Mouse (Mus musculus): ENCODE results near the gene Amn1.
"Not testable (repeated sequence)": the region's sequence is repeated elsewhere in the genome, so short reads cannot be mapped to it uniquely, and the experiment has no call there.

The Amn1 gene

GRCm38 (mm10) chr6:149188041-149188924 is at the start of gene Amn1:
Gene Amn1, minus strand, starts transcription at chr6:149188712.
- peak; percentile 95 for DNase-seq (ENCODE audit: low spot score)

GRCm38 (mm10) chr6:149236807-149237206 is 48.3 kb upstream of the Amn1 start:
- DNase-seq (ENCODE audit: low spot score) = no peak

GRCm38 (mm10) chr6:149233918-149234317 is 45.4 kb upstream of the Amn1 start:
- no peak for DNase-seq (ENCODE audit: low spot score)

- no peak for DNase-seq (ENCODE audit: low spot score)
Observed at GRCm38 (mm10) chr6:149224751-149225150, 36.2 kb upstream of the Amn1 start.

- no peak for DNase-seq (ENCODE audit: low spot score)
Observed at GRCm38 (mm10) chr6:149221296-149221695, 32.8 kb upstream of the Amn1 start.

GRCm38 (mm10) chr6:149198572-149198971 is 10.1 kb upstream of the Amn1 start:
- no peak for DNase-seq (ENCODE audit: low spot score)

GRCm38 (mm10) chr6:149197116-149197515 is 8.6 kb upstream of the Amn1 start:
- DNase-seq (ENCODE audit: low spot score) = no peak

GRCm38 (mm10) chr6:149193276-149193905 is 4.9 kb upstream of the Amn1 start:
- DNase-seq (ENCODE audit: low spot score) = peak; percentile 41

GRCm38 (mm10) chr6:149191951-149192350 is 3.4 kb upstream of the Amn1 start:
- DNase-seq (ENCODE audit: low spot score) = not testable (repeated sequence)

GRCm38 (mm10) chr6:149189340-149189922 is 919 bp upstream of the Amn1 start:
- DNase-seq (ENCODE audit: low spot score) = no peak

GRCm38 (mm10) chr6:149188925-149189257 is 379 bp upstream of the Amn1 start:
- no peak for DNase-seq (ENCODE audit: low spot score)

GRCm38 (mm10) chr6:149187371-149187770 is 1.1 kb downstream of the Amn1 start:
- no peak for DNase-seq (ENCODE audit: low spot score)

GRCm38 (mm10) chr6:149184007-149184406 is 4.5 kb downstream of the Amn1 start:
- no peak for DNase-seq (ENCODE audit: low spot score)

GRCm38 (mm10) chr6:149179064-149179463 is 9.4 kb downstream of the Amn1 start:
- no peak for DNase-seq (ENCODE audit: low spot score)

- no peak for DNase-seq (ENCODE audit: low spot score)
Observed at GRCm38 (mm10) chr6:149174932-149175570, 13.5 kb downstream of the Amn1 start.

- no peak for DNase-seq (ENCODE audit: low spot score)
Observed at GRCm38 (mm10) chr6:149173831-149174625, 14.5 kb downstream of the Amn1 start.

GRCm38 (mm10) chr6:149169965-149170364 is 18.5 kb downstream of the Amn1 start:
- not testable (repeated sequence) for DNase-seq (ENCODE audit: low spot score)

GRCm38 (mm10) chr6:149168436-149168835 is 20.1 kb downstream of the Amn1 start:
- no peak for DNase-seq (ENCODE audit: low spot score)

GRCm38 (mm10) chr6:149167672-149168071 is 20.8 kb downstream of the Amn1 start:
- DNase-seq (ENCODE audit: low spot score) = no peak

- DNase-seq (ENCODE audit: low spot score) = not testable (repeated sequence)
Observed at GRCm38 (mm10) chr6:149167038-149167437, 21.5 kb downstream of the Amn1 start.

GRCm38 (mm10) chr6:149155031-149155841 is 33.3 kb downstream of the Amn1 start:
- DNase-seq (ENCODE audit: low spot score) = no peak

Measured in T-cell, adult 2 months (primary cell).